Mouse (Mus musculus) neural tube, embryonic 11.5 days (tissue): ENCODE measurements around the gene Rab5if. TPM values are rescaled to one million over a fixed set of nuclear protein-coding genes. Genes with fewer than 3 reads are reported as not detected.

Experiments used
- ATAC-seq: fragments of 200-750 bp; cut with Nextera tagmentation; 2 replicates; pipeline ENCODE4 v1.8.0; 2017; ENCODE audit warnings: moderate number of reproducible peaks, mild to moderate bottlenecking, moderate TSS enrichment, moderate library complexity; ENCODE audit not compliant: insufficient read depth, low FRiP score, low TSS enrichment
- DNase-seq: peaks from one replicate; pipeline ENCODE4 v3.0.0-alpha.2; 2015; ENCODE audit warnings: low spot score
- H3K27ac ChIP-seq: fragments of 300-500 bp; sonication (generic); 2 replicates; pipeline ENCODE4 v1.5.1; 2014; ENCODE audit warnings: low read depth, mild to moderate bottlenecking, low read length
- H3K27me3 ChIP-seq: fragments of 300-500 bp; sonication (generic); 2 replicates; pipeline ENCODE4 v1.6.1; 2014; ENCODE audit warnings: mild to moderate bottlenecking, low read length, mixed read lengths; ENCODE audit not compliant: control insufficient read depth, insufficient read depth
- H3K36me3 ChIP-seq: fragments of 300-500 bp; sonication (generic); 2 replicates; pipeline ENCODE4 v1.6.1; 2014; ENCODE audit warnings: mild to moderate bottlenecking, low read length, moderate library complexity, mixed read lengths; ENCODE audit not compliant: control insufficient read depth, insufficient read depth
- H3K4me1 ChIP-seq: fragments of 300-500 bp; sonication (generic); 2 replicates; pipeline ENCODE4 v1.6.1; 2014; ENCODE audit warnings: low read length, mixed read lengths; ENCODE audit not compliant: control insufficient read depth, insufficient read depth
- H3K4me2 ChIP-seq: fragments of 300-500 bp; sonication (generic); 2 replicates; pipeline ENCODE4 v1.6.1; 2014; ENCODE audit warnings: low read depth, mild to moderate bottlenecking, moderate library complexity
- H3K4me3 ChIP-seq: fragments of 300-500 bp; sonication (generic); 2 replicates; pipeline ENCODE4 v1.5.1; 2014; ENCODE audit warnings: low read depth, low read length
- H3K9ac ChIP-seq: fragments of 300-500 bp; sonication (generic); 2 replicates; pipeline ENCODE4 v1.6.1; 2014; ENCODE audit warnings: mild to moderate bottlenecking, low read length
- H3K9me3 ChIP-seq: fragments of 300-500 bp; sonication (generic); 2 replicates; pipeline ENCODE4 v1.6.1; 2016; ENCODE audit warnings: low read length; ENCODE audit not compliant: control insufficient read depth
- WGBS: fragments of 180-500 bp; shearing (Covaris S2); extraction: QIAGEN DNeasy Blood & Tissue Kit; methylation state at CpG from one replicate; pipeline ENCODE4 v1.1.7; 2014; 5-methylcytosine and 5-hydroxymethylcytosine counted together
- polyA plus RNA-seq: library from polyadenylated mRNA; unstranded; fragments of >200 nt; fragmentation: Nextera tagmentation; extraction: Ambion mirVana; gene quantifications from 2 replicates; pipeline ENCODE4 v1.2.1, GENCODE M21; 2014

Rab5if gene
- polyA plus RNA-seq, 1 experiment from 2014 or later = 183 TPM

DNA sequence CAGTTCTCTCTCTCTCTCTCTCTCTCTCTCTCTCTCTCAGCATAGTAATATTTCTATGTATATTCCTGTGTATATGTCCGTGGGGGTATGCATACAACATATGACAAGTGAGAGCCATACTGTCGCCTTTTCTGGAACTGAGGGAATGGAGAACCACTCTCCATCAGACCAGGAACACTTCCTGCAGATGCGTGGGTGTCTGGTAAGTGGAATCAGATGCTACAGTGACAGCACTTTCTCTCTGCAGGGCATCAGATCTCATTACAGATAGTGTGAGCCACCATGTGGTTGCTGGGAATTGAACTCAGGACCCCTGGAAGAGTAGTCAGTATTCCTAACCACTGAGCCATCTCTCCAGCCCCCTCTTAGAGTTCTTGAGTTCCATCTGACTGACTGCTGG is 25.6 kb downstream of the Rab5if start:
- Histone ChIP-seq H3K36me3 (no peaks in the 10 kb centered on the region), H3K9me3 (no peaks in the 10 kb centered on the region), H3K27me3 (no peaks in the 10 kb centered on the region), H3K4me2 (no peak overlapping the region), H3K9ac (no peak overlapping the region), H3K4me1 (no peaks in the 10 kb centered on the region; the same call in 1 of the 2 replicates), H3K27ac (no peak overlapping the region), H3K4me3 (no peak overlapping the region)
- DNase-seq (no peak), ATAC-seq (no peak)
- WGBS = 70% methylated on average over 3 of the region's 3 CpGs

GRCm38 (mm10) chr2:156892240-156892639 is 29.3 kb downstream of the Rab5if start:
- no peak overlapping the region for H3K4me2 ChIP-seq
- H3K4me1 ChIP-seq = no peaks in the 10 kb centered on the region; the same call in 1 of the 2 replicates
- H3K9ac ChIP-seq = no peak overlapping the region
- no peaks in the 10 kb centered on the region for H3K27me3 ChIP-seq
- no peak overlapping the region for H3K27ac ChIP-seq
- ATAC-seq (no peak), DNase-seq (no peak)
- WGBS = 42% methylated on average over 3 of the region's 3 CpGs
- H3K4me3 ChIP-seq = no peak overlapping the region
- no peaks in the 10 kb centered on the region for H3K9me3 ChIP-seq
- H3K36me3 ChIP-seq = no peaks in the 10 kb centered on the region

DNA sequence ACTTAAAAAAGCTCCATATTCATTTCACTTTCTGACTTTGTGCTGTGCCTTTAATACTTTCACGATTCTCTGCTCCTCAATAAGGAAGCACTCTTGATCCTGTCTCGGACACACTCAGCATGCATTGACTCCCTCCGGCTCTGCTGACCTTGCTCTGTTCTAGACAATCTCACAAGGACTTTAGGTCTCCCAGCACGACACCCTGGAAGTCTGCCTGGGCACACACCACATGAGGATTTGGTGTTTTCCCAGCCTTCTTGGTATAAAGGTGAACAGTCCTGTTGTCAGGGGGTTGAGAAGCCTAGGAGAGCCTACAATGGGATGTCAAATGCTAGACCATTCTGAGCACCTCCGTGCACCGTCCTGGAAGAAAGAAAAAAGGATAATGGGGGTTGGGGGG is 29.9 kb downstream of the Rab5if start:
- ATAC-seq = no peak
- no peaks in the 10 kb centered on the region for H3K27me3 ChIP-seq
- no peak for DNase-seq
- H3K9ac ChIP-seq = no peak overlapping the region
- no peak overlapping the region for H3K4me2 ChIP-seq
- no peaks in the 10 kb centered on the region for H3K9me3 ChIP-seq
- H3K4me1 ChIP-seq = no peaks in the 10 kb centered on the region; the same call in 1 of the 2 replicates
- H3K4me3 ChIP-seq = no peak overlapping the region
- H3K36me3 ChIP-seq = no peaks in the 10 kb centered on the region
- 83% methylated on average over 6 of the region's 6 CpGs for WGBS
- H3K27ac ChIP-seq = no peak overlapping the region

- Histone ChIP-seq H3K27ac (no peak overlapping the region), H3K4me2 (no peak overlapping the region), H3K4me3 (no peak overlapping the region), H3K9ac (no peak overlapping the region), H3K9me3 (no peaks in the 10 kb centered on the region), H3K36me3 (no peaks in the 10 kb centered on the region), H3K4me1 (no peaks in the 10 kb centered on the region; the same call in 1 of the 2 replicates), H3K27me3 (no peaks in the 10 kb centered on the region)
- no peak for ATAC-seq
- DNase-seq = no peak
- WGBS = 86% methylated on average over 15 of the region's 15 CpGs
These were observed 31.8 kb downstream of the Rab5if start for GRCm38 (mm10) chr2:156894496-156895265.

GRCm38 (mm10) chr2:156896384-156896914 is 33.5 kb downstream of the Rab5if start:
- Histone ChIP-seq H3K4me2 (no peak overlapping the region), H3K9ac (no peak overlapping the region), H3K27me3 (no peaks in the 10 kb centered on the region), H3K4me3 (no peak overlapping the region), H3K27ac (no peak overlapping the region), H3K36me3 (no peaks in the 10 kb centered on the region), H3K4me1 (no peaks in the 10 kb centered on the region; the same call in 1 of the 2 replicates), H3K9me3 (no peaks in the 10 kb centered on the region)
- DNase-seq (no peak), ATAC-seq (no peak)
- 82% methylated on average over 9 of the region's 9 CpGs for WGBS

DNA sequence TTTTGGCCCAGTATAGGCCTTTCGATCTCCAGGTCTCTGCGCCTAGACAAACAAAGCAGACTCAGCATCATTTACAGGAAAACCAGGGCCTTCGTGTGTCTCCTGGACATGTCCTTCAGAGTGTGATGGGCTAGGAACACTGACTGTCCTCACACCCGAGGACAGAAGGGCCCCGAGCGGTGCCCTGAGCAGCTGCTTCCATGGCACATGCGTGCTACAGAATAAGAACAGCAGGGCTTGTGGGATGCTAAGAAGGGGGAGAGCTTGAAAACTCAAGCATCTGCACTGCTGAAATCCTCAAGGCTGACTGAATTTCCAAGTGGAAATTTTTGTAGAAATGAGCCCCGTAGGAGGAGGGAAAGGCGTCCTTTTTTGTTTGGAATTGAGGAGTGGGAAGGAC is 34.1 kb downstream of the Rab5if start:
- H3K4me3 ChIP-seq = no peak overlapping the region
- no peaks in the 10 kb centered on the region for H3K27me3 ChIP-seq
- H3K4me2 ChIP-seq = no peak overlapping the region
- H3K9me3 ChIP-seq = no peaks in the 10 kb centered on the region
- no peaks in the 10 kb centered on the region; the same call in 1 of the 2 replicates for H3K4me1 ChIP-seq
- 87% methylated on average over 9 of the region's 9 CpGs for WGBS
- H3K9ac ChIP-seq = no peak overlapping the region
- H3K36me3 ChIP-seq = no peaks in the 10 kb centered on the region
- H3K27ac ChIP-seq = no peak overlapping the region
- DNase-seq (no peak), ATAC-seq (no peak)

- no peak overlapping the region for H3K9ac ChIP-seq
- no peak for DNase-seq
- H3K4me3 ChIP-seq = no peak overlapping the region
- no peaks in the 10 kb centered on the region for H3K36me3 ChIP-seq
- no peak for ATAC-seq
- no peaks in the 10 kb centered on the region for H3K4me1 ChIP-seq
- no peak overlapping the region for H3K27ac ChIP-seq
- no peaks in the 10 kb centered on the region for H3K27me3 ChIP-seq
- 73% methylated on average over 4 of the region's 4 CpGs for WGBS
- H3K9me3 ChIP-seq = no peaks in the 10 kb centered on the region
- no peak overlapping the region for H3K4me2 ChIP-seq
These were observed 35.4 kb downstream of the Rab5if start for GRCm38 (mm10) chr2:156898374-156898773.

DNA sequence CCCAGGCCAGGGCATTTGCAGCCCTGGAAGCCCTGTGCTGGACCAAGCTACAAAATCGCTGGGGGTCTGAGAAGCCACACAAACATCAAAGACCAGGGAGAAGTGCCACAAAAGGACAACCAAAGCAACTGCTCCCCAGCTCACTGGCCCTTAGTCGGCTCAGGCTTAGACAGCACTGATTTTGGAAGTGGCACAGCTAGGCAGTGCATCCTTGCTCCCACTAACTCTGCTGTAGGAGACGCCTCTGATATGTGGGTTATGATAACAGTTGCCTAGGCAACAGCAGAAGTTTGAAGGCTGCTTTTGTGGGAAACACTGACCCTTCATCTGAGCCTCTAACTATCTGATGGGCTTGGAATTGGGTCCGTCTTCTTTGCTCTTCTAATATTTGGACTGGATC is 36.3 kb downstream of the Rab5if start:
- 70% methylated on average over 4 of the region's 4 CpGs for WGBS
- DNase-seq (no peak), ATAC-seq (no peak)
- Histone ChIP-seq H3K27ac (no peak overlapping the region), H3K27me3 (no peaks in the 10 kb centered on the region), H3K4me2 (no peak overlapping the region), H3K9ac (no peak overlapping the region), H3K4me3 (no peak overlapping the region), H3K4me1 (no peaks in the 10 kb centered on the region), H3K9me3 (no peaks in the 10 kb centered on the region), H3K36me3 (no peaks in the 10 kb centered on the region)

DNA sequence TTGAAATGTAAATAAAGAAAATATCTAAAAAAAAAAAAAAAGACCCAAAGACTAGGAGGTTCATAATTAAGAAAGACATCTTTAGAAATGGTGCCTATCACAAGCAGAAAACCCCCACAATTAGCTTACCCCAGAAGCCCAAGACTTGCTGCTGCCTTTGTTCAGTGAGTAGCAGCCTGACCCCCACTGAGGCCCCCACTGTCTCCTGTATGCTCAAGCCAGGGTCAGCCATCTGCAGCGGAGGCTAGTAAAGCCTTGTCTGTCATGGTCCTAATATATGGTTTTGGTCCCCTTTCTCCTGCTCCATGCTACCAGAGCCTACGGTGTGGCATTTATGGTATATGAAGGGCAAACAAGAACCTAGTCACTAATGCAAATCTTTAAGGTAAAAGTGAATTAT is 38.4 kb downstream of the Rab5if start:
- Histone ChIP-seq H3K4me2 (no peak overlapping the region), H3K4me1 (no peaks in the 10 kb centered on the region), H3K9me3 (no peaks in the 10 kb centered on the region), H3K27ac (no peak overlapping the region), H3K36me3 (no peaks in the 10 kb centered on the region), H3K27me3 (no peaks in the 10 kb centered on the region), H3K4me3 (no peak overlapping the region), H3K9ac (no peak overlapping the region)
- WGBS = 72% methylated on average over 2 of the region's 2 CpGs
- ATAC-seq (no peak), DNase-seq (no peak)
